Mouse (Mus musculus) lung, adult 2 months (tissue): ENCODE measurements at regions not wholly inside any gene's neighbourhood (a gene's known extent, or its start where the extent isn't known, plus 50 kb on each side); places are given as distances from the start of the nearest gene placed in this dataset.

Experiments used
- DNase-seq: peaks from one replicate; pipeline ENCODE4 v3.0.0; 2022
- H3K4me1 ChIP-seq: fragments of 200-500 bp; 2 replicates; pipeline ENCODE4 v1.6.1; 2011; ENCODE audit warnings: low read length; ENCODE audit not compliant: control insufficient read depth, insufficient read depth
- H3K4me3 ChIP-seq: fragments of 200-500 bp; replicated peaks from 2 replicates; pipeline ENCODE3; 2011; ENCODE audit warnings: low read depth, mild to moderate bottlenecking, control low read depth, low read length; ENCODE audit errors: extremely low read depth
- CTCF ChIP-seq: fragments of 200-500 bp; IDR thresholded peaks from 2 replicates; pipeline ENCODE4 v1.5.1; 2011; ENCODE audit warnings: mild to moderate bottlenecking, low read length, control low read depth; ENCODE audit not compliant: insufficient read depth
- POLR2A ChIP-seq: fragments of 200-500 bp; IDR thresholded peaks from 2 replicates; pipeline ENCODE4 v1.6.1; 2011; ENCODE audit warnings: low read depth, mild to moderate bottlenecking, control low read depth, low read length, borderline replicate concordance; ENCODE audit errors: extremely low read depth
- WGBS: fragments of 180-500 bp; shearing (Covaris S2); methylation state at CpG from one replicate; pipeline ENCODE4 v1.1.7; 2018; 5-methylcytosine and 5-hydroxymethylcytosine counted together

DNA sequence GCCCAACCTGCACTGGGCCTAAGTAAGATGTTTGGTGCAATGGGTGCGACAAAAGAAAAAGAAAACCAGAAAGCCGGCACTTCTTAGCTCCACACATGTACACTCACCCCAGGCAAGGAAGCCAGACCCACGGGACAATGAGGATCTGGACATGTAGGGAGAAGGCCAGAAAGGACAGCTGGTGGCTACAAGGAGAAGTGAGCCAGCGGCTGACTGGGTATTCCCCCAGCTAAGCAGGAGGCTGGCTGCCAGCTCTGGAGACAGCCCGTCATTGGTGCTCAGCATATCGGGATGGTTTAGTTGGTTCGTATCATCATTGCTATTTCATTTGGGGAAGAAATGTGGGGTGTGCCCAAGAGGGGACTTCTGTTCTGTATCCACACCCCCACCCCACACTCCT lies 481.7 kb downstream of the Zfp536 start:
- H3K4me3 ChIP-seq = no peak overlapping the region
- TF ChIP-seq POLR2A (no peak), CTCF (no peak)
- DNase-seq = no peak
- no peaks in the 10 kb centered on the region for H3K4me1 ChIP-seq
- 60% methylated on average over 7 of the region's 7 CpGs for WGBS

DNA sequence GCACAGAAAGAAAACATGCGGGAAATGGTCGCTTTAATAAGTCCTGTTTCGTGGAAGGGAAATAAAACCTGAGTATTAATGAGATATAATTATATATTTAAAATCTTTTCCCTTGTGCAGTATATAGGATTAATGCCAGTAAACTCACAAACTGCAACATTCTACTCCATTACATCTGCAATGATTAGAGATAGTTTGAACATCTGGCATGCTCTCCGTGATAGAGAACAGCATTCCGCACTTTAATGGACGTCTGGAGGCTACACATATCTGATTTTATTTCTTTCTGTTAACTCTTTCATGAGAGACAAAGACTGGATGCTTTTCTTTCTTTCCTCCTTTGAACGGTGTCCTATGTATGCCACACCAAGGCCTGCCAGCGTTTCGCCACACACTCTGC lies 480.9 kb downstream of the Zfp536 start:
- no peak for TF ChIP-seq CTCF
- TF ChIP-seq POLR2A = no peak
- H3K4me3 ChIP-seq = no peak overlapping the region
- 82% methylated on average over 9 of the region's 9 CpGs for WGBS
- no peaks in the 10 kb centered on the region for H3K4me1 ChIP-seq
- DNase-seq = no peak

DNA sequence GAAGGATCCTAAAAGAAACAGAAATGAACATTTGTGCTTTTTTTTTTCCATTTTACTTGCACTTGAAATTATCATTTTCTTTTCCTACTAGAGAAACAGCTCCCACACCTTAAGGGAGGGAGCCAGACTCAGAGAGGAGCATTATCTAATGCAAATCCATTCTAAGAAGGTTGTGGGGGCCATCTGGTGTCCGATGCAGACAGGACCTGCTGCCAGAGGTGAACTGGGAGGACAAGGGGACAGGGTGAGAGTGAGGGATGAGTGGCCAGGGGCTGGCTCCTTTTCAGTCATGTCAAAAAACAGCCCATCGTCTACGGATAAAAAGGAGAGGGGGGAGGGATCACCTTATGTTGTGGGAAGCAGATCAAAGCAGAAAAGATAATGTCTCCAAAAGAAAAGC lies 474.6 kb downstream of the Zfp536 start:
- no peak overlapping the region for H3K4me3 ChIP-seq
- 29% methylated on average over 3 of the region's 3 CpGs for WGBS
- H3K4me1 ChIP-seq = no peaks in the 10 kb centered on the region
- TF ChIP-seq POLR2A (no peak), CTCF (no peak)
- DNase-seq = no peak

DNA sequence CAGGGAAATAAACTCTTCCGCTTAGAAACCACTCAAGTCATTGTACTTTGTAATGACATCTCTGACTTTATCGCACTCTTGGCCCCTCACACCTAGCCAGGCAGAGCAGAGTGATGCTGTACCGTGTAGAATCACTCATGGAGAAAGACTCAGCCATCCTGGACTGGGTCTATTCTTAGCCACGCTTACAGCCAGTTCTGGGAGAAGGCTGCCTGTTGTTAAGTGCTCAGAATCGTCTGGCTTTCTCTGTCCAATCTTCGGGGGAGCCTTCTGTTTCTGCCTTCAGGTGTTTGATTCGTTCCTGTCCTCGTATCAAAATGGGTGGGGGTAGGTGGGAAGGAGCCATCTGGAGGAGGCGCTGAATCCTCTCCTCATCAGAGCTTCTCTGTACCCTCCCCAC lies 468.0 kb downstream of the Zfp536 start:
- no peak for DNase-seq
- H3K4me3 ChIP-seq = no peak overlapping the region
- WGBS = 76% methylated on average over 9 of the region's 9 CpGs
- no peak for TF ChIP-seq POLR2A
- TF ChIP-seq CTCF = no peak
- no peaks in the 10 kb centered on the region for H3K4me1 ChIP-seq

DNA sequence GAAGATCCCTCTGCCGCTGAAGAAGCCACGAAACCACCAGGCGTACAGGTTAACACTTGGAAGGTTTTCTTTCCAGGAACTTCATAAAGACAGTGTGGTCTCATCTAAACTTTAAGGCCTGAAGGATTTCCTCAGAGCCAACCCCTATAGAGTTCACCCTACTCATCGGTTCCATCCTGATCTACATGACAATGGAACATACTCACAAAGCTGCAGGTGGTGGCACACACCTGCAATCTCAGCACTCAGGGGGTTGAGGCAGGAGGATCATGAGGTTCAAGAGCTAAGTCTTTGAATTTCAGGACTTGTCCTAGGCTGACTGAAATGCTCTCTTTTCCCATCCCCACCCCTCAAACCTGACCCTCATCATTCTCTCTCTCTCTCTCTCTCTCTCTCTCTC lies 466.2 kb downstream of the Zfp536 start:
- TF ChIP-seq POLR2A (no peak), CTCF (no peak)
- WGBS = 86% methylated on average over 4 of the region's 4 CpGs
- DNase-seq = no peak

DNA sequence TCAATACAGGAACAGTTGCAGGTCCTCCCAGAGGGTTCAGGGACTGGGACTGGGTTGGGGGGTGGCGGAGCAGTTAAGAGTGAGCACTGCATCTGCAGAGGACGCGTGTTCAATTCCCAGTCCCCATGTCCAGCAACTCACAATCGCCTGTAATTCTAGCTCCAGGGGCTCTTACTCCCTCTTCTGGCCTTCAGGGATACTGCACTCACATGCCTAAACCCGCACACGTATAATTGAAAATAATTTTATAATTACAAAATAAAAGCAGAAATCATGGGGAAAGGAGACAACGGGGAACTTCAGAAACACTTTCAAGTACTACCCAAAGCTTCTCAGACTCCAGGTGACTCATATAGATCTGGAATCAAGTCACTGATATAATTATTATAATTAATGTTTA lies 448.8 kb downstream of the Zfp536 start:
- WGBS = 92% methylated on average over 7 of the region's 7 CpGs

More for the DNA sequence above, 466.2 kb downstream of the Zfp536 start:
- Histone ChIP-seq H3K4me3 (no peak overlapping the region), H3K4me1 (no peaks in the 10 kb centered on the region)

DNA sequence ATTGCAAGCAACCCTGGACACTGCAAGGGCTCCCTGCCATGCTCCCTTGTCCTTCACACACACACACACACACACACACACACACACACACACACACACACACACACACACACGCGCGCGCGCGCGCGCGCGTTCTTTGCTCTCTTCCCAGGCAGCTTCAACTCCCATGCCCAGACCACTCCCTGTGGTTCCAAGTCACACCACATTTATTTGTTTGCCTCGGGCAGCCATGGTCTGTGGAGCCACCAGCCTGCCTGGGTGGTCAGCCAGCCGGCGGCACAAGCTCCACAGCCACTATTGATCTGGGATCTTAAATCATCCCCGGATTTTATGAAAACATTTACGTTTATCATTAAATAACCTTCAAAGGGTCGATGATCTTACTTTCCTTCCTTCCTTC lies 440.0 kb downstream of the Zfp536 start:
- 69% methylated on average over 16 of the region's 16 CpGs for WGBS
- no peak for TF ChIP-seq CTCF
- Histone ChIP-seq H3K4me1 (no peaks in the 10 kb centered on the region), H3K4me3 (no peak overlapping the region)
- no peak for DNase-seq

More for the DNA sequence above, 448.8 kb downstream of the Zfp536 start:
- H3K4me3 ChIP-seq = no peak overlapping the region
- H3K4me1 ChIP-seq = no peaks in the 10 kb centered on the region
- DNase-seq = no peak
- no peak for TF ChIP-seq CTCF
- TF ChIP-seq POLR2A = no peak

DNA sequence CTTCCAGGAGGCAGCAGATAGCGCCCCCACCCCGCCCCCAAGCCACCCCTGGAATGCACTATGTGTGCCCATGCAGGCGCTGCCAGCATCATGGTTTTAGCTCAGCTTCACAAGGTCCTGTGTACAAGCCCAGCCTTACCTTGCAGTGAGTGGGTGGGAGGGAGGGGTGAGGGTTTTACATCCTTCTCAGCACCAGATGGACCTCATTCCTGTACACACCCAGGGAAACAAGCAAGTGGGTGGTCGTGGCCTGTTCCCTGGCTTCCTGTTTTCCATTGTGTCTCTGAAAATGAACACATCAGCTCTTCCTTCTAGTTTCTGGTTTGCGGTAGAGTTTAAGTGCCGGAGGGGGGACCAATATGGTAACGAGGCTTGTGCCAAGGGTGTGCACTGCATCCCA lies 438.2 kb downstream of the Zfp536 start:
- TF ChIP-seq CTCF = no peak
- TF ChIP-seq POLR2A = no peak

DNA sequence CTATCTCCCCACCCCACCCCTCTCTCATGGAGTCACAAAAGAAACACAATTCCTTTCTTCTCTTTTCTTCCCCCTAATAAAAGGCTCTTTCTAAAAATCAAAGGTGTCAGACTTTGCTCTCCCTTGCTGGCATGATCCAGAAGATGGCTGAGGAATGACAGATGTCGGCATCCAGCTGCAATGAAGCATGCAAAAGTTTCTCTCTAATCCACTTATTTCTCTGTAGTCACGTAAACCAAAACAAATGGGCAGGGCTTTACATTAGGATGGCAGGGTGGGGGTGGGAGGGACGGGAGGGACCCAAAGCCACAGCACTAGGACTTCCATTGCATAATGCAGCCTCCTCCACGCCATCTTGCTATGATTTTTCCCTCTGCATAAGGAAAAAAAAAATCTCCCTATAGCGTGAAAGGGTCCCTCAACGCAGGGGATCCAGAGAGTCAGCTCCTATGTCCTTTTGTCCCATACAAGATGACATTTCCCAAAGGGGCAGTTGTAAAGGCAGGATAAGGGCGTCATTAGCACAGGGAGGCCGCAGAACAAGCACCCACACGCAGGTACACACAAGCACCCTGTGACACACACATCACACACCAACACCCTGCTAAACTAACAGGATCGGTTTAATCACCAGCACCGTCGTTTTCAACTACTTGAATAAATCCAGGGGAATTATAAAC lies 437.1 kb downstream of the Zfp536 start:
- 23% methylated on average over 12 of the region's 12 CpGs for WGBS
- no peak overlapping the region for H3K4me3 ChIP-seq
- H3K4me1 ChIP-seq = no peaks in the 10 kb centered on the region
- TF ChIP-seq CTCF = no peak
- no peak for TF ChIP-seq POLR2A
- DNase-seq = no peak

More for the DNA sequence above, 438.2 kb downstream of the Zfp536 start:
- 50% methylated on average over 7 of the region's 7 CpGs for WGBS
- Histone ChIP-seq H3K4me1 (no peaks in the 10 kb centered on the region), H3K4me3 (no peak overlapping the region)
- no peak for DNase-seq

DNA sequence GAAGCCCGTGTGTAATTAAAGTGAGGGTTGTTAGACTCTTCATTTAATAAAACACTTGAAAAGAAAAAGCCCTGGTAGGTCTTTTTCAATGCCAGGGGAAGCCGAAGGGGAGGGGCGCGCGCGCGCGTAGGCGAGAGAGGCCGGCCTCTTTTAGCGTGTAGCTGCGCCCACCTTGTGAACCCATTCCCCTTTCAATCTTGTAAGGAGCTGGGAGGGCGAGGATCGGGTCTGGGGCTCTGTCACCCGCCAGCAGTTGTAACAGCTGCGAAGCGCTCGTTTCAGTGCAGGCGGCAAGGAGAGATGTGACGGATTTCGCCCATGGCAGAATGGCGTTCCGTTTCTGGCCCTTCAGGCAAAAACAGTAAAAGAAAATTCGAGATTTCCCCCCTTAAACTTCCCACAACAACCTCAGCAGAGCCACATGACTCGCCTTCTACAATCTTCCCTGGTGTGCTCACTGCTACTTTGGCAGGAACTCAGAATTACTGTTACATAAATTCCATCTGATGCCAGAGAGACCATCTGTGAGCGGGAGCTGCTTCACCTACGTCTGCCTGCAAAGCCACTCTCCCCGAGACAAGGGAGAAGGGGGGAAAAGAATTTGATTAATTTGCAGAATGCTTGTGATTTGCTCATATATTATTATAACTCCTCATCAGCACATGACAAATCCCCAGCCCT lies 436.4 kb downstream of the Zfp536 start:
- TF ChIP-seq CTCF = no peak
- TF ChIP-seq POLR2A = no peak
- 7% methylated on average over 28 of the region's 28 CpGs for WGBS
- DNase-seq = no peak
- H3K4me3 ChIP-seq = no peak overlapping the region
- no peaks in the 10 kb centered on the region for H3K4me1 ChIP-seq
